Mouse (Mus musculus) hindbrain, embryonic 11.5 days (tissue): ENCODE measurements around the gene Clic6. TPM values are rescaled to one million over a fixed set of nuclear protein-coding genes. Genes with fewer than 3 reads are reported as not detected.

Experiments
- ATAC-seq: fragments of 200-750 bp; cut with Nextera tagmentation; 2 replicates; pipeline ENCODE4 v1.8.0; 2017; ENCODE audit warnings: mild to moderate bottlenecking, moderate TSS enrichment, moderate library complexity; ENCODE audit not compliant: low FRiP score
- DNase-seq: peaks from one replicate; pipeline ENCODE4 v3.0.0-alpha.2; 2015; ENCODE audit warnings: low spot score
- H3K27ac ChIP-seq: fragments of 300-500 bp; sonication (generic); 2 replicates; pipeline ENCODE4 v1.5.1; 2014; ENCODE audit warnings: mild to moderate bottlenecking, low read depth, low read length
- H3K27me3 ChIP-seq: fragments of 300-500 bp; sonication (generic); 2 replicates; pipeline ENCODE4 v1.6.1; 2014; ENCODE audit warnings: mild to moderate bottlenecking, low read length, moderate library complexity, mixed read lengths; ENCODE audit not compliant: control insufficient read depth, insufficient read depth
- H3K36me3 ChIP-seq: fragments of 300-500 bp; sonication (generic); 2 replicates; pipeline ENCODE4 v1.6.1; 2014; ENCODE audit warnings: mild to moderate bottlenecking, low read length, moderate library complexity, mixed read lengths; ENCODE audit not compliant: control insufficient read depth, insufficient read depth
- H3K4me1 ChIP-seq: fragments of 300-500 bp; sonication (generic); replicated peaks from 2 replicates; pipeline ENCODE4 v1.6.1; 2014; ENCODE audit warnings: low read length, mixed read lengths; ENCODE audit not compliant: control insufficient read depth, insufficient read depth
- H3K4me2 ChIP-seq: fragments of 300-500 bp; sonication (generic); replicated peaks from 2 replicates; pipeline ENCODE4 v1.6.1; 2014; ENCODE audit warnings: mild to moderate bottlenecking, low read depth, low read length
- H3K4me3 ChIP-seq: fragments of 300-500 bp; sonication (generic); 2 replicates; pipeline ENCODE4 v1.5.1; 2014; ENCODE audit warnings: low read depth, low read length
- H3K9ac ChIP-seq: fragments of 300-500 bp; sonication (generic); 2 replicates; pipeline ENCODE4 v1.6.1; 2014; ENCODE audit warnings: low read depth, low read length
- H3K9me3 ChIP-seq: fragments of 300-500 bp; sonication (generic); 2 replicates; pipeline ENCODE4 v1.6.1; 2016; ENCODE audit warnings: low read length; ENCODE audit not compliant: control insufficient read depth
- WGBS: fragments of 180-500 bp; shearing (Covaris S2); extraction: QIAGEN DNeasy Blood & Tissue Kit; methylation state at CpG from one replicate; pipeline ENCODE4 v1.1.7; 2014; 5-methylcytosine and 5-hydroxymethylcytosine counted together
- polyA plus RNA-seq: library from polyadenylated mRNA; unstranded; fragments of >200 nt; fragmentation: Nextera tagmentation; extraction: Ambion mirVana; gene quantifications from 2 replicates; pipeline ENCODE4 v1.2.1, GENCODE M21; 2014

Clic6 gene
- 3.4 and 4.8 TPM in 2 replicates for polyA plus RNA-seq

GRCm38 (mm10) chr16:92485436-92485835 lies at the start of gene Clic6:
TSS of gene Clic6 (plus strand) at chr16:92485736.
- no peaks in the 10 kb centered on the region for H3K9me3 ChIP-seq
- ATAC-seq = no peak

GRCm38 (mm10) chr16:92439775-92440174 lies 45.8 kb upstream of the Clic6 start:
- no peaks in the 10 kb centered on the region for H3K4me1 ChIP-seq
- no peak overlapping the region for H3K4me2 ChIP-seq
- no peaks in the 10 kb centered on the region for H3K9me3 ChIP-seq
- no peak overlapping the region for H3K9ac ChIP-seq
- no peaks in the 10 kb centered on the region for H3K36me3 ChIP-seq
- DNase-seq = no peak
- no peak for ATAC-seq
- H3K4me3 ChIP-seq = no peak overlapping the region
- 67% methylated on average over 2 of the region's 2 CpGs for WGBS
- no peak overlapping the region for H3K27ac ChIP-seq
- no peaks in the 10 kb centered on the region for H3K27me3 ChIP-seq

More at GRCm38 (mm10) chr16:92485436-92485835, at the start of gene Clic6:
- Histone ChIP-seq H3K36me3 (no peaks in the 10 kb centered on the region), H3K27ac (no peak within 1 kb of the TSS), H3K4me2 (no peak within 1 kb of the TSS), H3K4me1 (no peaks in the 10 kb centered on the region), H3K27me3 (no peaks in the 10 kb centered on the region), H3K9ac (no peak within 1 kb of the TSS), H3K4me3 (no peak within 1 kb of the TSS)
- WGBS = 81% methylated on average over 5 of the region's 5 CpGs
- DNase-seq = no peak

GRCm38 (mm10) chr16:92440229-92440628 lies 45.3 kb upstream of the Clic6 start:
- no peak overlapping the region for H3K4me3 ChIP-seq
- no peak overlapping the region for H3K4me2 ChIP-seq
- DNase-seq = no peak
- ATAC-seq = no peak
- H3K36me3 ChIP-seq = no peaks in the 10 kb centered on the region
- 77% methylated on average over 8 of the region's 8 CpGs for WGBS
- no peaks in the 10 kb centered on the region for H3K27me3 ChIP-seq
- H3K9me3 ChIP-seq = no peaks in the 10 kb centered on the region
- no peak overlapping the region for H3K9ac ChIP-seq
- no peaks in the 10 kb centered on the region for H3K4me1 ChIP-seq
- H3K27ac ChIP-seq = no peak overlapping the region

GRCm38 (mm10) chr16:92441203-92441602 lies 44.3 kb upstream of the Clic6 start:
- Histone ChIP-seq H3K36me3 (no peaks in the 10 kb centered on the region), H3K9me3 (no peaks in the 10 kb centered on the region), H3K27me3 (no peaks in the 10 kb centered on the region), H3K4me3 (no peak overlapping the region), H3K4me2 (no peak overlapping the region), H3K9ac (no peak overlapping the region), H3K27ac (no peak overlapping the region), H3K4me1 (no peaks in the 10 kb centered on the region)
- ATAC-seq = no peak
- DNase-seq = no peak
- 69% methylated on average over 3 of the region's 3 CpGs for WGBS

GRCm38 (mm10) chr16:92442150-92442549 lies 43.4 kb upstream of the Clic6 start:
- no peaks in the 10 kb centered on the region for H3K27me3 ChIP-seq
- H3K4me1 ChIP-seq = no peaks in the 10 kb centered on the region
- no peak overlapping the region for H3K4me2 ChIP-seq
- no peaks in the 10 kb centered on the region for H3K9me3 ChIP-seq
- no peak overlapping the region for H3K9ac ChIP-seq
- H3K27ac ChIP-seq = no peak overlapping the region
- H3K4me3 ChIP-seq = no peak overlapping the region
- no peak for ATAC-seq
- DNase-seq = no peak
- no peaks in the 10 kb centered on the region for H3K36me3 ChIP-seq
- WGBS = 92% methylated on average over 11 of the region's 11 CpGs

GRCm38 (mm10) chr16:92442946-92443345 lies 42.6 kb upstream of the Clic6 start:
- H3K27me3 ChIP-seq = no peaks in the 10 kb centered on the region
- H3K27ac ChIP-seq = no peak overlapping the region
- no peaks in the 10 kb centered on the region for H3K9me3 ChIP-seq
- H3K36me3 ChIP-seq = no peaks in the 10 kb centered on the region
- no peak overlapping the region for H3K9ac ChIP-seq
- 88% methylated on average over 4 of the region's 4 CpGs for WGBS
- ATAC-seq (no peak), DNase-seq (no peak)
- no peak overlapping the region for H3K4me2 ChIP-seq
- H3K4me1 ChIP-seq = no peaks in the 10 kb centered on the region
- H3K4me3 ChIP-seq = no peak overlapping the region

- ATAC-seq (no peak), DNase-seq (no peak)
- H3K4me2 ChIP-seq = no peak overlapping the region
- H3K9ac ChIP-seq = no peak overlapping the region
- H3K27me3 ChIP-seq = no peaks in the 10 kb centered on the region
- no peak overlapping the region for H3K27ac ChIP-seq
- H3K4me3 ChIP-seq = no peak overlapping the region
- no peaks in the 10 kb centered on the region for H3K9me3 ChIP-seq
- no peaks in the 10 kb centered on the region for H3K36me3 ChIP-seq
- H3K4me1 ChIP-seq = no peaks in the 10 kb centered on the region
- 71% methylated on average over 13 of the region's 13 CpGs for WGBS
Observed at GRCm38 (mm10) chr16:92443644-92444113, 41.9 kb upstream of the Clic6 start.

- Histone ChIP-seq H3K9me3 (no peaks in the 10 kb centered on the region), H3K9ac (no peak overlapping the region), H3K4me1 (no peaks in the 10 kb centered on the region), H3K27me3 (no peaks in the 10 kb centered on the region), H3K4me2 (no peak overlapping the region), H3K27ac (no peak overlapping the region), H3K36me3 (no peaks in the 10 kb centered on the region), H3K4me3 (no peak overlapping the region)
- 63% methylated on average over 10 of the region's 10 CpGs for WGBS
- no peak for ATAC-seq
- peak; percentile 68 for DNase-seq
Observed at GRCm38 (mm10) chr16:92445377-92445776, 40.2 kb upstream of the Clic6 start.

- Histone ChIP-seq H3K4me3 (no peak overlapping the region), H3K9ac (no peak overlapping the region), H3K4me1 (no peaks in the 10 kb centered on the region; the same call in 1 of the 2 replicates), H3K9me3 (no peaks in the 10 kb centered on the region), H3K27ac (no peak overlapping the region), H3K27me3 (no peaks in the 10 kb centered on the region), H3K4me2 (no peak overlapping the region), H3K36me3 (no peaks in the 10 kb centered on the region)
- DNase-seq (no peak), ATAC-seq (no peak)
- WGBS = 95% methylated on average over 14 of the region's 14 CpGs
Observed at GRCm38 (mm10) chr16:92449080-92449479, 36.5 kb upstream of the Clic6 start.
